Mouse (Mus musculus) ZHBTc4 (cell line): Measurements from ENCODE around the gene Cyb561.

Experiments used
- DNase-seq: peaks from one replicate; pipeline ENCODE4 v3.0.0-alpha.2; 2011; ENCODE audit warnings: low read depth, low spot score

Gene Cyb561

GRCm38 (mm10) chr11:105952111-105952510, 1.0 kb downstream of the Cyb561 start:
- DNase-seq: no peak

DNA sequence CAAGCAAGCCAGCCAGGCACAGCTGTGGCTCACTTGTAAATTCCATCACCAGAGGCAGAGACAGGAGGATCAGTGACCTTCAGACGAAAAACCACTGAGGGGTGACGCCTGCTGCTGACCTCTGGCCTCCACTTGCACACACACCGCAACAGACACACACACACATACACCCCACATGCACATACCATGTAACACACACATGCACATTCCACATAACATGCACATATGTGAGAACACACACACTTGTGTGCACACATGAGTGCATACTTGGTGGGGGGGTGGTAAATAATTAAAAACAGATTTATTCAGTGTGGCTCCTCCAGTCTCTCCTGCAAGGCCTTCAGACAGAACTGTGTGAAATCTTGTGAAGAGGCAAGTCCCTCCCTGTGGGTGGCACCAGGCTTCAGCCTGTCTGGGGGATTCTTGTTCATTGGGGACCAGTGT, 1.5 kb downstream of the Cyb561 start:
- DNase-seq: no peak

DNA sequence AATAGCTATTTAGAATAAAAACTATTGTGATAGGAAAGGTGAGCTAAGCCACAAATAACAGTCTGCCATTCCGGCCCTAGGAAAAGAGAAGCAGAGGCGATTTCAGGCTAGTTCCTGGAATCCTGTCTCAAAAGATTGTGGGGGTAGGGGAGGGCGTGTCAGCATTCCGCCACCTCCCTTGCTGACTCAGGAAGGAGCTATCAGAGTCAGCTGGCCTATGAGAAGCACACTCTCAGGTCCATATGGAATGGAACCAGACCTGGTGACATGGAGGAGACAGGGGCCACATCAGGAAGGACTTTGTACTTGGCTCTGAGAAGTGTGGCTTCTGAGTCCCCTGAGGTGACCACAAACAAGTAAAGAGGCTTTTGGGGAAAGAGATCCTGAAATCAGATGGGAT, 2.6 kb downstream of the Cyb561 start:
- peak; percentile 81 for DNase-seq

DNA sequence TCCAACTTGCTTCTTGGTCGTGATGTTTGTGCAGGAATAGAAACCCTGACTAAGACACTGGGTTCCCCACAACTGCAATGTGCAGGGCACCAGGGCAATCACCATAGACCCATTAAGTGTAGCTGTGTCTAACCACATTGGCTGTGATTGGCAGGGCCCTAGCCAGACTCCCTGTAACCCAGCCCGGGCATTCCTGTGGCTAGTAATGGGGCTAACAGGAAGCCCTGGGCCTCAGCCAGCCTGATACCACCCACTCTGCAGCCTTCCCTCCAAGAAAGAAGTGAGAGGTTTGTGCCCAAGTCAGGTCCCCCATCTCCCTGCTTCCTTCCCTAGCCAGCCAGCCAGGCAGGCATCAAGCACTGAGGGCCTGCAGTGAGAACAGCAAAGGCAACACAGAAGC, 4.9 kb downstream of the Cyb561 start:
- no peak for DNase-seq

GRCm38 (mm10) chr11:105946694-105947154, 6.4 kb downstream of the Cyb561 start:
- peak; percentile 32 for DNase-seq

- DNase-seq: peak; percentile 20
These were observed 8.1 kb downstream of the Cyb561 start for GRCm38 (mm10) chr11:105944770-105945672.

DNA sequence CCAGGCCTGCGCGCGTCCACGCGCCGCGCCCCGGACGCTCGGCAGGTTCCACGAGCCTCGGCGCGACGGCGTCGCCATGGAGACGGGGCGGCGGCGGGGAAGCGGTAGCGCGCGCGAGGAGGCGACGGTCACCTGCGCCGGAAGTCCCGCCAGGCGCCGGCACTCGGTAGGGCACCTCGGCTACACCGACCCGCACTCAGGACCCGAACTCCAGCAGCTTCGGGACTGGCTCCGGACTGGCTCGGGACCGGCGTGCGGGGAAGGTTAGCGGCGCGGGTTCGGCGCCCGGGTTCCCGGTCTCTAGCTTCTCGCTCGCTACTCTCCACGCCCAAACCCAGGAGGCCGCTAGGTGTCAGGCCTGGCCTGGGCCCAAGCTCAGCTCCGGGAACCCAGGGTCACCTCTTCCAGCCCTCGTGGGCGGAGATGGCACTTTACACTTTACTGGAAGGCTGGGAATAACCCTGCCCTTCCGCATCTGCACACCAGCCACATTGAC, 9.0 kb downstream of the Cyb561 start:
- peak; percentile 84 for DNase-seq

- peak; percentile 78 for DNase-seq
These were observed 9.7 kb downstream of the Cyb561 start for GRCm38 (mm10) chr11:105943133-105944102.

DNA sequence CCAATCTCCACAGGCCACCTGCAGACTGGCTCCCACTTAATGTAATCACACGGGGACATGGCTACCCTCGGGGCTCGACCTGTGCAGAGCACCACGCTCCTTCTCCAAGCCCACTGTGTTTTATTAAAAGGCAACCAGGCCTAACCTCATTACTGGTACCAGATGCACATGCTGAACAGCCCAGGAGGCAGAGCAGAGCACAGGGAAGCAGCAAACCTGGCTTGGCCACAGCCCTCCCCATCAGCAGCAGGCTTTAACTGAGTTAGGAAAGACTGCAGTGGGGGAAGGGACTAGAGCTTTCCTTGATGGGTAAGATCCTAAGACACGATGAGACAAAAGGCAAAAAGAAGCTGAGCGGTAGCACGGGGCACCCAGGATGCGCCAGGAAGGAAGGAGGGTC, 11.2 kb downstream of the Cyb561 start:
- DNase-seq: no peak

- no peak for DNase-seq
These were observed 14.4 kb downstream of the Cyb561 start for GRCm38 (mm10) chr11:105938771-105939170.

- DNase-seq: no peak
These were observed 16.2 kb downstream of the Cyb561 start for GRCm38 (mm10) chr11:105936974-105937373.

DNA sequence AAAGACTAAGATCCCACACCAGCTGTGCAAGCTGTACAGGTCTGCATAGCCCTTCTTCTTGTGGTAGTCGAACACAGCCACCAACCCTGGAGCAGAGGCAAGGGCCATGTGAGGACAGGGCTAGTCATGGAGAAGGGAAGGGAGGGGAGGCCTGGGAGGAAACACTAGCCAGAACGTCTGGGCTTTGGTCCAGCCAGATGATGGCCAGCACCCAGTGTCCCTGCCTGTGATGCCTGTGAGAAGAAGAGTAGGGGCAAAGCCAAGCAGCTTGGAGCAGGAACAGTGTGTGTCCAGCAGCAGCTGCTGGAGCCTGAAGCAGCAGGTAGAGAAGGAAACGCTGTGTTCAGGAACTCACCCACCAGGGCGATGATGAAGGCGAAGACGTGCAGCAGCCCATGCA, 16.9 kb downstream of the Cyb561 start:
- no peak for DNase-seq

GRCm38 (mm10) chr11:105935496-105935895, 17.6 kb downstream of the Cyb561 start:
- DNase-seq: no peak

DNA sequence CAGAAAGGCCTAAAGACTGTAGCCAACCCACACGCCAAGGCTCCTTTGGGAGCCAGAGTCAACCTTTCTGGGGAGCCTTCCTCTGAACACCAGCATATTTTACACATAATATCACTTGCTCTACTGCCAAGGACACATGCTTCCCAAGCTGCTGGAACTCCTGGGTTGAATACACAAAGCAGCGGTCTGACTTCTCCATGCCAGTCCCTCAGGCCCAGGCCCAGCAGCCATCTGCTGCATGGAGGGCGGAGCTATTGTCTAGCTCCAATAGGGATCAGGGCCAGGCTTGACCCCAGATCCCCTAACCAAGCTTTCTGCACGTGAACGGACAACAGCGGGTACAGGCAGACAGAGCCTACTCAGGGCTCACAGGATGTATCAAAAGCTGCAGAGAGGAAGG, 18.3 kb downstream of the Cyb561 start:
- DNase-seq: no peak

DNA sequence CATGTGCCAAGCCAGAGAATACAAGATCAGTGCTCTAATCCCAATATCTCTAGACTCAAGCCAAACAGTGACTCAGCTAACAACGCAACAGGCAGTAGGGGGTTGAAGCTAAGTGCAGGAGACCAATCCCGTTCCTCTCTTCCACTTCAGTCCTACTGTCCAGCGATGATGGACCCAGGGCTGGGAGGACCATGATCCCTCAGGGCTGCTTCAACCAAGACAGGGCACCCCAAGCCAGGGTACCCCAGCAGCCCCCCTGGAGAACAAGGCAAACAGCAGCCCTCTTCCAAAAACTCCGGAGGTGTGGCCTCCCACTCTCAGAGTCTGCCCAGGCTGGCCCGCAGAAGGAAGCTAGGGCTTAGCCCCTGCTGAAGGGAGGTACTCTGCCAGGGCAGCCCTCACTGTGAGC, 18.8 kb downstream of the Cyb561 start:
- no peak for DNase-seq

- no peak for DNase-seq
These were observed 19.4 kb downstream of the Cyb561 start for GRCm38 (mm10) chr11:105933746-105934145.

GRCm38 (mm10) chr11:105931380-105931779, 21.8 kb downstream of the Cyb561 start:
- DNase-seq: no peak

- no peak for DNase-seq
These were observed 25.0 kb downstream of the Cyb561 start for GRCm38 (mm10) chr11:105928171-105928570.

- peak; percentile 80 for DNase-seq
These were observed 25.8 kb downstream of the Cyb561 start for GRCm38 (mm10) chr11:105927065-105928030.

DNA sequence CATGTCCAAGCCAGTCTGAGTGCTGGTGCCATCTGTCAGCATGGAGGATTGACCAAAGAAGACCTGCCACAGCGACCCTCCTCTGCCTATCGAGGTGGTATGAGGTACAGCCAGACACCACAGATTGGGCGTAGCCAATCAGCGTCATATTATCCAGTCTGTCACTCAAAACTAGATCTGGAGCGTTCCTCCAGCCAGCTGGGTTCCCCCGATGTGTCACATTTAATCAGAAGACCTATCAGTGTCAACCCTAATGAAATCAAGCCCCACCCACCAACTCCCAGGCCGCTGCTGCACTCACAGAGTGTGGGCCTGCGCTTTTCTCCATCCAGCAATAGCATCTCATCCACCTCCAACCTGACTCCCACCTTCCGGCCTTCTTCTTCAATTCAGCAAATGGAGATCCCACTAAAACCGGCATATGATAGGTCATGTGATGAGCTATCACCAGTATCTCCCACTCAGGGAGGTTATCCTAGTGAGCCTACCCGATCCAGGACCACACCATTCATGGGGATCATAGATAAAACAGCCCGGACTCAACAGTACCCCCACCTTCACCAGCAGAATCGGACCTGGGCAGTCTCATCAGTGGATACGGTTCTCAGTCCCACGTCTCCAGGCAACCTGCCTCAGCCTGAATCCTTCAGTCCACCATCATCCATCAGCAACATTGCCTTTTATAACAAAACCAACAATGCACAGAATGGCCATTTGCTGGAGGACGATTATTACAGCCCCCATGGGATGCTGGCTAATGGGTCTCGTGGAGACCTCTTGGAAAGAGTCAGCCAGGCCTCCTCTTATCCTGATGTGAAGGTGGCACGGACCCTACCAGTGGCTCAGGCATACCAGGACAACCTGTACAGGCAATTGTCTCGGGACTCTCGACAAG, 30.1 kb downstream of the Cyb561 start:
- DNase-seq: no peak
